Mouse (Mus musculus) forebrain, embryonic 12.5 days (tissue): ENCODE results near the gene Hdc. TPM values are rescaled to one million over a fixed set of nuclear protein-coding genes. Genes with fewer than 3 reads are reported as not detected.

Source experiments
- polyA plus RNA-seq: library from polyadenylated mRNA; unstranded; fragments of >200 nt; fragmentation: Nextera tagmentation; extraction: Ambion mirVana; gene quantifications from 2 replicates; pipeline ENCODE4 v1.2.1, GENCODE M21; 2016

Hdc gene
- polyA plus RNA-seq, 1 experiment from 2014 or later: 0.91 TPM

Other genes starting within 250 kb of the Hdc start
- 0.93 and 2.5 TPM in 2 replicates for gene Atp8b4, start 118.6 kb downstream of the Hdc start, polyA plus RNA-seq
- gene Slc27a2, start 66.9 kb downstream of the Hdc start, polyA plus RNA-seq: 5.2 and 8.8 TPM in 2 replicates
- 75.5 and 85.3 TPM in 2 replicates for gene Gabpb1, start 57.0 kb upstream of the Hdc start, polyA plus RNA-seq
- gene Usp8, start 88.0 kb upstream of the Hdc start, polyA plus RNA-seq: 39.7 and 41.6 TPM in 2 replicates
- gene Usp50, start 164.2 kb upstream of the Hdc start, polyA plus RNA-seq: 3.2 and 3.6 TPM in 2 replicates